Mouse (Mus musculus) CH12.LX (cell line): ENCODE measurements at regions not wholly inside any gene's neighbourhood (a gene's known extent, or its start where the extent isn't known, plus 50 kb on each side); places are given as distances from the start of the nearest gene placed in this dataset.

Source experiments
- DNase-seq: peaks from one replicate; pipeline ENCODE4 v3.0.0-alpha.2; 2013; ENCODE audit errors: extremely low read depth
- H3K27ac ChIP-seq: 2 replicates; pipeline ENCODE4 v1.5.1; 2012; ENCODE audit warnings: low read depth, mild to moderate bottlenecking, control low read depth, moderate library complexity; ENCODE audit not compliant: insufficient read depth
- H3K27me3 ChIP-seq: replicated peaks from 2 replicates; pipeline ENCODE3; 2012; ENCODE audit warnings: inconsistent platforms
- H3K36me3 ChIP-seq, 2 experiments: replicated peaks in 1 of 2; 2 replicates each; pipeline versions ENCODE3 to v1.6.1; 2012; ENCODE audit warnings: inconsistent platforms in 1 of 2, low read length in 1 of 2, mild to moderate bottlenecking in 1 of 2, mixed read lengths in 1 of 2, moderate library complexity in 1 of 2; ENCODE audit not compliant: control insufficient read depth in 1 of 2, insufficient read depth in 1 of 2
- H3K4me1 ChIP-seq, 2 experiments: 2 replicates each; pipeline ENCODE4 v1.6.1; 2012; ENCODE audit warnings: inconsistent platforms in 1 of 2, moderate library complexity in 1 of 2; ENCODE audit not compliant: insufficient read depth in 2 of 2, control insufficient read depth in 1 of 2
- H3K4me2 ChIP-seq: 2 replicates; pipeline ENCODE4 v1.6.1; 2012; ENCODE audit warnings: low read depth, mild to moderate bottlenecking, control low read depth; ENCODE audit not compliant: poor library complexity, insufficient read depth, severe bottlenecking
- H3K4me3 ChIP-seq, 3 experiments: fragments of 150-350 bp in 1 of 3; sonication (generic) in 1 of 3; replicated peaks in 1 of 3; 2 replicates each; pipeline versions ENCODE3 to v1.5.1; 2011 to 2012; ENCODE audit warnings: low read depth in 2 of 3, low read length in 2 of 3, mild to moderate bottlenecking in 2 of 3, moderate library complexity in 2 of 3, control low read depth in 1 of 3, improper control_type of control experiment in 1 of 3, inconsistent platforms in 1 of 3, mixed read lengths in 1 of 3; ENCODE audit not compliant: poor library complexity in 1 of 3
- H3K79me2 ChIP-seq: replicated peaks from 2 replicates; pipeline ENCODE4 v1.6.1; 2012; ENCODE audit warnings: mild to moderate bottlenecking, moderate library complexity; ENCODE audit not compliant: control insufficient read depth, poor library complexity, insufficient read depth, severe bottlenecking; ENCODE audit errors: extremely low read depth
- H3K9ac ChIP-seq: 2 replicates; pipeline ENCODE4 v1.6.1; 2012; ENCODE audit warnings: low read depth, mild to moderate bottlenecking, control low read depth, moderate library complexity; ENCODE audit not compliant: insufficient read depth
- H3K9me3 ChIP-seq: replicated peaks from 2 replicates; pipeline ENCODE3; 2012; ENCODE audit warnings: low read length, inconsistent platforms, mixed read lengths
- CHD2 ChIP-seq: IDR thresholded peaks from 2 replicates; pipeline ENCODE4 v1.6.1; 2011; ENCODE audit warnings: low read length, improper control_type of control experiment
- E2F4 ChIP-seq: IDR thresholded peaks from 2 replicates; pipeline ENCODE4 v1.6.1; 2011; ENCODE audit warnings: low read depth, low read length, improper control_type of control experiment; ENCODE audit not compliant: insufficient replicate concordance
- EP300 ChIP-seq: IDR thresholded peaks from 2 replicates; pipeline ENCODE4 v1.6.1; 2011; ENCODE audit warnings: low read length, improper control_type of control experiment
- GABPA ChIP-seq: IDR thresholded peaks from 2 replicates; pipeline ENCODE4 v1.6.1; 2012; ENCODE audit warnings: low read depth, low read length, improper control_type of control experiment, inconsistent platforms; ENCODE audit not compliant: insufficient replicate concordance
- IRF4 ChIP-seq: IDR thresholded peaks from 2 replicates; pipeline ENCODE4 v1.6.1; 2014; ENCODE audit warnings: low read depth, mild to moderate bottlenecking, inconsistent platforms, low read length, improper control_type of control experiment
- MAFK ChIP-seq: IDR thresholded peaks from 2 replicates; pipeline ENCODE4 v1.6.1; 2011; ENCODE audit warnings: low read length, improper control_type of control experiment; ENCODE audit not compliant: insufficient replicate concordance
- MXI1 ChIP-seq: IDR thresholded peaks from 2 replicates; pipeline ENCODE4 v1.6.1; 2011; ENCODE audit warnings: mild to moderate bottlenecking, low read depth, low read length, improper control_type of control experiment
- MYC ChIP-seq: IDR thresholded peaks from 2 replicates; pipeline ENCODE4 v1.6.1; 2011; ENCODE audit warnings: low read depth, mild to moderate bottlenecking, improper control_type of control experiment, low read length
- NELFE ChIP-seq: IDR thresholded peaks from 2 replicates; pipeline ENCODE4 v1.6.1; 2011; ENCODE audit warnings: low read depth, low read length, improper control_type of control experiment
- RCOR1 ChIP-seq: conservative IDR thresholded peaks from 2 replicates; pipeline ENCODE4 v1.6.1; 2012; ENCODE audit warnings: low read depth, mild to moderate bottlenecking, inconsistent platforms, low read length, improper control_type of control experiment
- SMC3 ChIP-seq: IDR thresholded peaks from 2 replicates; pipeline ENCODE4 v1.6.1; 2011; ENCODE audit warnings: low read depth, low read length, improper control_type of control experiment
- ZC3H11A ChIP-seq: IDR thresholded peaks from 2 replicates; pipeline ENCODE4 v1.6.1; 2012; ENCODE audit warnings: low read depth, mild to moderate bottlenecking, inconsistent platforms, low read length, improper control_type of control experiment
- ZKSCAN1 ChIP-seq: IDR thresholded peaks from 2 replicates; pipeline ENCODE4 v1.6.1; 2012; ENCODE audit warnings: low read depth, inconsistent platforms, low read length, improper control_type of control experiment, borderline replicate concordance
- dilution Hi-C: fragments of 300-500 bp; cut with MboI; formaldehyde crosslinking; loops from 2 replicates; pipeline ENCODE4 v1.14.3; 2020; ENCODE audit warnings: low sequenced_read_pairs; ENCODE audit not compliant: extremely low pct_unique_long_range_greater_than_20kb, extremely low pct_ligation_motif_present
- in situ Hi-C: fragments of 300-500 bp; cut with MboI; formaldehyde crosslinking; loops from 3 replicates; pipeline ENCODE4 v1.14.3; 2019; ENCODE audit warnings: low sequenced_read_pairs, low pct_ligation_motif_present, low pct_unique_long_range_greater_than_20kb, mixed read lengths

DNA sequence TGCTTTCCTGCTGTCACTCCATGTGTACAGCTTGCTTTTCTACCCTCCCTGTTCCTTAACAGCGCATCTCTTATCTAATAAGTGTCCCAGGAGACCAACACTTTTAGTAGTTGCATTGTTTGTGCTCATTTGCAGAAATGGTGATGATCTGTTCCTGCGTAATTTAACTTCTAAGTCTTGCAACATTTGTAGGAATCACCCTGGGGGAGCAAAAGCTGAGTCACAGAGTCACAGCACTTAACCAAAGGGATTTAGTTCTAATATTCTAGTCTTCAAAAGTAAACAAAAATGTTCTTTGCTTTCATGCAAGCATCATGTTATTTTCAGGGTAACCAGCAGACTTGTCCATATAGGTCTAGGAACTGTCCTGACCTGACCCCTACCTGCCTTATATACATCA, 83.7 kb upstream of the Lrrc7 start:
- in situ Hi-C loops, result no loop called here
- Histone ChIP-seq H3K4me3 (no peak overlapping the region), H3K9me3 (no peaks in the 10 kb centered on the region), H3K27ac (no peak overlapping the region), H3K27me3 (no peaks in the 10 kb centered on the region), H3K4me1 (no peaks in the 10 kb centered on the region), H3K79me2 (no peaks in the 10 kb centered on the region), H3K36me3 (no peaks in the 10 kb centered on the region), H3K4me2 (no peak overlapping the region), H3K9ac (no peak overlapping the region)
- TF ChIP-seq ZC3H11A, result no peak
- no peak for TF ChIP-seq SMC3
- no peak for TF ChIP-seq GABPA
- no peak for TF ChIP-seq MXI1
- TF ChIP-seq IRF4, result no peak
- no peak for TF ChIP-seq RCOR1
- TF ChIP-seq ZKSCAN1, result no peak
- no peak for TF ChIP-seq E2F4
- TF ChIP-seq MYC, result no peak
- TF ChIP-seq NELFE, result no peak
- no peak for TF ChIP-seq EP300
- TF ChIP-seq MAFK, result no peak
- TF ChIP-seq CHD2, result no peak
- DNase-seq, result no peak
- dilution Hi-C loops, result no loop called here
